Mouse (Mus musculus) kidney, adult 11 months (tissue): ENCODE data around the gene Elk4.

ENCODE experiments used
- DNase-seq: peaks from one replicate; pipeline ENCODE4 v3.0.0; 2022

Gene Elk4

DNA sequence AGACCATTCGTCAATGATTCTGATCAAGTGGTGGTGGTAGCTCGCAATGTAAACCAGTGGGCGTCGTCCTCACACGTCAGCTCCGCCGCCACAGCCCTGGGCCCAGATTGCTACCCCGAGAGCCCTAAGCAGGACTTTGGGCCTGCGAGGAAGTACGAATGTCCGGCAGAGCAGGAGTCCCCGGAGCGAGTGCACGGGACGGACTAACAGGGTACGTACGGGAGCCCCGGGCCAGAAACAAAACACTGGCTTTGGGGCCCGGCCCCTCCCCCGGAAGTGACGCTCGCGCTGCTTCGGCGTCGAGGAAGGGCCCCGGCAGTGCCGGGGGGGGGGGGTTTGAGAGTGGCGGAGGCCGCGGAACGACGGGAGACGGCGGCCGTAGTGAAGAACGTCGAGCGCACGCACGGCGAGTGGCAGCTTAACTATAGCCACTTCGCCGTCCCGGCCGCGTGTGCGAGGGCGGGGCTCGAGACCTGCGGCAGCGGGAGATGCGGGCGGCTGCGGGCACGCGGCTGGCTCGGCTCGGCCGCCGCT is at the start of gene Elk4:
Gene Elk4 (plus strand): TSS at position 326 of the 534 bp plus-strand sequence.
- DNase-seq, result peak; percentile 91

GRCm38 (mm10) chr1:131961004-131961403 is 46.4 kb upstream of the Elk4 start:
- peak; percentile 64 for DNase-seq

DNA sequence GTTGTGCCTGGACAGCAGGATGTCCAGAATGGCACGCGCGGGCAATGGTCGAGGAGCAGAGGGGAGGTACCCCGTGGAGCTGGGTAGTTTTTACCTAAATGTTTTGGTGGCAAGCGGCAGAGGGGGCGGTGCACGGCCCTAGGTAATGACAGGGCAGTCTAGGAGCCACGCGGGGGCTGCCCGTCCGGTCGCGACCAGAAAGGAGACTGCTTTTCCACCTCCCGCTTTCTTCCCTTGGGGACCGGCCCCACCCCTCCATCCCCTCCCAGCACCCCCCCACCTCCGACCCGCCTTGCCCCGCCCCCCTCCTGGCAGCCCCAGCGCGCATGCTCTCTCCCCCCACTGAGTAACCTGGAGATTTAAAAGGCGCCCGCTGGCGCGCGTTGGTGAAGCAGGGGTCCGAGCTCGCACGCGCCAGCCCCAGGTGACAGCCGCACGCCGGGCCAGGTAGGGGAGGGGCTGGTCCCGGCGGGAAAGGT is 44.8 kb upstream of the Elk4 start, which contains the start of gene Slc45a3:
Gene Slc45a3 (plus strand): TSS at position 362 of the 479 bp plus-strand sequence.
- DNase-seq, result peak; percentile 62

GRCm38 (mm10) chr1:131963085-131963951 is 44.1 kb upstream of the Elk4 start:
- DNase-seq, result no peak

- no peak for DNase-seq
Observed at GRCm38 (mm10) chr1:131964100-131964499, 43.3 kb upstream of the Elk4 start.

GRCm38 (mm10) chr1:131964580-131964979 is 42.8 kb upstream of the Elk4 start:
- no peak for DNase-seq

DNA sequence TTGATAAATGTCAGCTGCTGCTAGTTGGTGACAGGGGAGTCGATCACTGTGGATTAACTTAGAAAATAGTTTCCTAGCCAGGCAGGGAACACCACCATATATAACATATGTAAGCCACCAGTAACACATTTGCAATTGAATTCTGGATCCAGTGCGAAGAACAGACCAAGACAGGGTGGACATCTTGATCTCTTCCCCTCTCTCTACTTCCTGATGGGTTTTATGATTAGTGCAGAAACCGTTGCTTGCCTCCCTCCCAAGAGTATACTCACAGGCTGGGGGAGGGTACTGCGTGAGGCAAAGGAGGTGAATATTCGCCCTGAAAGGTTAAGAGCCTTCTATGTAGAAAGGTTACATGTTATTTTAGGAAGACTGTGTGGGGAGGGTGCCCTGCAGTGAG is 41.6 kb upstream of the Elk4 start:
- DNase-seq, result no peak

DNA sequence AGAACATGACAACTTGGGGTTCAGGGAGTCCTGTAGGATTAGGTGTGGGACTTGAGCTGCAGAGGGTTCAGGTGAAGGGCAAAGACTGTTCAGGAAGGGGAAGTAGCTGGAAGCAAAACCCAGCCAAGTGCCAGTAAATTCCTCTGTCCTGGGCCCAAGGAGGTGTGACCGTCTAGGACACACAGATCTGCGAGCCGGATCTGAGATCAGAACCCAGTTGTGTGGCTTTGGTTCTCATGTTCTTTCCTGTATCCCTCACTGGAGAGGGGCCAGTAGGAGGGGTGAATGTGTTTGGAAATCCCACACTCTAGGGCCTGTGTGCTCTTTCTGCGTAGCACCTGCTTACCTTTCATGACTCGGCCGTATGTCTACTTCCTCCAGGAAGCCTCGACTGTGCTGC is 40.1 kb upstream of the Elk4 start:
- peak; percentile 66 for DNase-seq

DNA sequence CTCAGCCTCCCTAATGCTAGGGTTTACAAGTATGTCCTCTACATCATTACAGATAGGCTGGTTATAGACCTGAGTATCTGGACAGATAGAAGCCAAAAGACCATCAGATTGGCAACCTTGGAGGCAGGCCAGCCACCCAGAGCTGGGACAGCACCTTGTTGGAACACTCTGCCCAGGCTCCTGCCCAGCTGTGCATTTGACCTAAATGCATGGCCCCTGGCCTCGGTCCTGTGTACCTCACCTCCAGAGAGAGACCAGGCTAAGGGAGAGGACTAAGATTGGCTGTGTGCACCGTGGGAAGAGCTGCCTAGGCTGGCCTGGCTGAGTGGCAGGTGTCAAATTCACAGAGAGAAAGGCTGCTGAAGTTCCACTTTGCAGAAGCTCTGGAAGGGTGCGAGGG is 38.9 kb upstream of the Elk4 start:
- peak; percentile 55 for DNase-seq

- peak; percentile 94 for DNase-seq
Observed at GRCm38 (mm10) chr1:131968983-131969382, 38.4 kb upstream of the Elk4 start.

GRCm38 (mm10) chr1:131969825-131970224 is 37.6 kb upstream of the Elk4 start:
- DNase-seq, result peak; percentile 49

DNA sequence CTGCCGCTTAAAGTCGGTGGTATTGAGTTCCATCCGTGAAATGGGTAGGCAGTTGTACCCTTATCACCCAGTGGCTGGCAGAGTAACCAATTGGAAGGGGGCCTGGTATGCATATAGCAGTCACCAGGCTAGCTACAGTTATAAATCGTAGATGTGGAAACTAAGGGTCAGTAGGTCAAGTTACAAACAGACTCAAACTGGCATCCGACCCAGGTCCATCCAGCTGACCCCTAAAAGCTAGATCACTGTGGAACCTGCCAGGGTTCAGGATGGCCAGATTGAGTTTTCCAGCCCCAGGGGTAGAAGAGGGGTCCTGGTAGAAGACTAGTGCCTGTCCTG is 37.1 kb upstream of the Elk4 start:
- peak; percentile 66 for DNase-seq

GRCm38 (mm10) chr1:131970661-131971520 is 36.5 kb upstream of the Elk4 start:
- no peak for DNase-seq

DNA sequence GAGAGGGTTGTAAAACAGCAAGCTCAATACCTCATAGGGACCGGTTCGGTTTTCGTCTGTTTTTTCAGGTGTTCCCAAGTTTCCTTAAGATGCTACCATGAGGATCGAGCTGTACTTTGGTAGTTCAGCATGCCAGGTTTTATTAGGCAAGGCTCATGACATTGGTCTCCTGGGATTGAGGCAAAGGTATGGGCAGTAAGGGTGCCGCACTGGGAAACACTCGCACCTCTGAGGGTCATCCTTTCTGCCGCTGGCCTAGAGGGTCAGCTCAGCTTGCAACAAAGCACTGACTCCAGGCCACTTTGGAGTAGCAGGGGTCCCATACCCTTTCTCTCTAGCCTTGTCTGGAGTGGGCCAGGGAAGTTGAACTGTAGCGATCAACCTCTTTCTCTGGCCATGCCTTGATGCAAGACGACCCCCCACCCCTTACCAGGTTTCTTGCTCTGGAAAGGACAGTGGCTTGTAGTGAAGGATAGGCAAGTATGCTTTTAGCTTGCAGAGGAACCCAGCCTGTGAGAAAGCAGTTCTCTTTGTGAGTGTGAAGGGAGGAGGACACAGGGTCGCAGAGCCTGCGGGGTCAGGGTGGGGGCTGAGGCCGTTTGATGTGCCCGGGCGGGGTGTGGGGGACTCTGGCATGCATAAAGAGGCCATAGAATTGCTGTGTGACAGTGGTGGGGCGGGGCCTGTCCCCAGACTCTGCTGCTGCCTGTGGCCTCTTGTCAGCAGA is 35.5 kb upstream of the Elk4 start:
- no peak for DNase-seq

GRCm38 (mm10) chr1:131972498-131973334 is 34.7 kb upstream of the Elk4 start:
- peak; percentile 73 for DNase-seq

DNA sequence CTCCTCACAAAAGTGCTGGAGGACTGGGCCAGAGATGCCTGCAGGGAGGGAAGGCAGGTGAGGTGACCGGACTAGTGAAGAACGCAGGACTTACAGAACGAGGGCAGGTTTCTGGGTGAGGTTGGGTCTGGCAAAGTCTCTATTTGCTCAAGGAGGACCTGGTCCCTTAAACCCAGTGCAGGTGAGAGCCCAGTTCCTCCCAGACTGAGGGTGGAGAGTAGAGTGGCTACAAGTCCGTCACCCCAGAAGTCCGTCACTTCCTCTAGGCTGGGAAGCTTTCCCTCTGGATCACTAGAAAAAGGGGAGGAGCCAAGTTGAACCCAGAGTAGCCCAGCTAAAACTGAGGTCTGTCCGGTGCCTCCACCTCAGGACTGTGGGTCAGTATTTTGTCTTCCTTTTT is 33.4 kb upstream of the Elk4 start:
- no peak for DNase-seq

- no peak for DNase-seq
Observed at GRCm38 (mm10) chr1:131976886-131977285, 30.5 kb upstream of the Elk4 start.

- DNase-seq, result no peak
Observed at GRCm38 (mm10) chr1:131980471-131980870, 26.9 kb upstream of the Elk4 start.

DNA sequence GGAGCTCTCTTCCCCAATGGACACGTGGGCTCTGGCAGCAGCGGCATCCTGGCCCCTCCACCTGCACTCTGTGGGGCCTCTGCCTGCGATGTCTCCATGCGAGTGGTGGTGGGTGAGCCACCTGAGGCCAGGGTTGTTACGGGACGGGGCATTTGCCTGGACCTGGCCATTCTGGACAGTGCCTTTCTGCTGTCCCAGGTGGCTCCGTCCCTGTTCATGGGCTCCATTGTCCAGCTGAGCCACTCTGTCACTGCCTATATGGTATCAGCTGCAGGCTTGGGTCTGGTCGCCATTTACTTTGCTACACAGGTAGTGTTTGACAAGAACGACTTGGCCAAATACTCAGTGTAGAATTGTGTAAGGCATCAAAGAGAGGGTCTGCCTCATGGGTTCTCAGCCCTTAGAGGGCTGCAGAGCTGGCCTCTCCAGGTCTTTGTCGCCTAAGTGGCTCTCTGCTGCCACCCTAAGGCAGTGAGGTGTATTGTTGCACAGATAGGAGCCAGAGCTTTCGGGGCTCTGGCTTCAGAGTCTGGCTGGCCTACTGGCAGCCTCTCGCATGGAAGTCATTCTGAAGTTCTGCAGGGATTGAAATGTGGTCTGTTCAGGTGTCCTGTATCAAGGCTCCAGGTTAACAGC is 25.9 kb upstream of the Elk4 start:
- peak; percentile 62 for DNase-seq

GRCm38 (mm10) chr1:131982907-131983306 is 24.5 kb upstream of the Elk4 start:
- peak; percentile 61 for DNase-seq

GRCm38 (mm10) chr1:131983806-131984205 is 23.6 kb upstream of the Elk4 start:
- DNase-seq, result no peak
